Mouse (Mus musculus): ENCODE results near the gene Gm20532. TPM values are rescaled to one million over a fixed set of nuclear protein-coding genes. Genes with fewer than 3 reads are reported as not detected.

Gene Gm20532
- polyA plus RNA-seq, 1 experiment from 2014 or later = not detected

DNA sequence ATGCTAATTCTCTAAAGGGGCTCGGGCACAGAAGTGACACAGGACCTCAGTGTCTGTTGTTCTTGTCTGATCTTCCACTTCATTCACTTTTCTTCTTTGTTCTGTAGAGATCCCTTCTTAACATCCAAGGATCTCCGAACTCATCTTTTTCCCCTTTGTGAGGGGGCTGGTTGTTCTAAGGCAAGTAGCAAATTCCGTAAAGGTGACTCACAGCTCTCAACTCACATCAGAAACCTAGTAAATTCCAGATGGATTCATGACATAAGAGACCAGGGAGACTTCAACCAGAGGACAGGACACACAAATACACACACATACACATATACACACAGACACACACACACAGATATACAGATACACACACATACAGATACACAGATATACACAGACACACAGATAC lies 24.1 kb downstream of the Gm20532 start:
- ATAC-seq (ENCODE audit: insufficient read depth, low FRiP score, low TSS enrichment) (no peak), DNase-seq (ENCODE audit: low spot score) (no peak)
- no peak overlapping the region for H3K4me2 ChIP-seq (ENCODE audit: low read depth)
- WGBS = 76% methylated on average over 3 of the region's 3 CpGs
- no peak overlapping the region for H3K9ac ChIP-seq (ENCODE audit: low read length)
- no peak overlapping the region for H3K4me3 ChIP-seq (ENCODE audit: low read depth, low read length)
- no peaks in the 10 kb centered on the region for H3K4me1 ChIP-seq (ENCODE audit: control insufficient read depth, insufficient read depth, low read length)
- no peaks in the 10 kb centered on the region for H3K27me3 ChIP-seq (ENCODE audit: control insufficient read depth, insufficient read depth, low read length)
- H3K27ac ChIP-seq (ENCODE audit: low read depth, low read length) = no peak overlapping the region
- H3K9me3 ChIP-seq (ENCODE audit: control insufficient read depth, low read length) = no peaks in the 10 kb centered on the region
- H3K36me3 ChIP-seq (ENCODE audit: control insufficient read depth, insufficient read depth, low read length) = no peaks in the 10 kb centered on the region

- ATAC-seq (ENCODE audit: insufficient read depth, low FRiP score, low TSS enrichment) (no peak), DNase-seq (ENCODE audit: low spot score) (no peak)
- no peak overlapping the region for H3K4me3 ChIP-seq (ENCODE audit: low read depth, low read length)
- H3K9me3 ChIP-seq (ENCODE audit: control insufficient read depth, low read length) = no peaks in the 10 kb centered on the region
- H3K27me3 ChIP-seq (ENCODE audit: control insufficient read depth, insufficient read depth, low read length) = no peaks in the 10 kb centered on the region
- H3K27ac ChIP-seq (ENCODE audit: low read depth, low read length) = no peak overlapping the region
- no peak overlapping the region for H3K9ac ChIP-seq (ENCODE audit: low read length)
- no peaks in the 10 kb centered on the region for H3K4me1 ChIP-seq (ENCODE audit: control insufficient read depth, insufficient read depth, low read length)
- H3K36me3 ChIP-seq (ENCODE audit: control insufficient read depth, insufficient read depth, low read length) = no peaks in the 10 kb centered on the region
- no peak overlapping the region for H3K4me2 ChIP-seq (ENCODE audit: low read depth)
Observed at GRCm38 (mm10) chr2:26611054-26611453, 24.6 kb downstream of the Gm20532 start.

DNA sequence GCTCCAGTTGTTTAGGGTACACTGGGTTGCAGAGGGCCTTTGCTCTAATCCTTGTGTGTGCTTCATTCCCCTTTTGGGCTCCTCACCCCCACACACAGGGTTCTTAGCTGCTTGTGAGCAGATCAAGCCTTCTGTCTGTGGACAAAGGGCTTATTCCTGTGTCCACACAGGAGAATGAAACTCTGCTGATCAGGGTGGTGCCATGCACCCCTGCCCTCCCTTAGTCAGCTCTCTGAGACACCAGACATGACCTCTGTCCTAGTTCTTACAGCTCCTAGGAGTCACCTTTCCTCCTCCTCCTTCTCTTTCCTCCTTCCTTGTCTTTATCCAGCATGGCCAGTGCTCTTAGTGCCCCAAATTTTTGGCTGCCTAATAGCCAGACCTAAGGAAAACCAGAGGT lies 25.5 kb downstream of the Gm20532 start:
- H3K9me3 ChIP-seq (ENCODE audit: control insufficient read depth, low read length) = no peaks in the 10 kb centered on the region
- H3K4me1 ChIP-seq (ENCODE audit: control insufficient read depth, insufficient read depth, low read length) = no peaks in the 10 kb centered on the region
- no peak overlapping the region for H3K9ac ChIP-seq (ENCODE audit: low read length)
- DNase-seq (ENCODE audit: low spot score) = no peak
- ATAC-seq (ENCODE audit: insufficient read depth, low FRiP score, low TSS enrichment) = no peak
- H3K36me3 ChIP-seq (ENCODE audit: control insufficient read depth, insufficient read depth, low read length) = no peaks in the 10 kb centered on the region
- H3K27me3 ChIP-seq (ENCODE audit: control insufficient read depth, insufficient read depth, low read length) = no peaks in the 10 kb centered on the region
- H3K4me3 ChIP-seq (ENCODE audit: low read depth, low read length) = no peak overlapping the region
- H3K4me2 ChIP-seq (ENCODE audit: low read depth) = no peak overlapping the region
- H3K27ac ChIP-seq (ENCODE audit: low read depth, low read length) = no peak overlapping the region

- Histone ChIP-seq H3K4me1 (ENCODE audit: control insufficient read depth, insufficient read depth, low read length) (no peaks in the 10 kb centered on the region), H3K27ac (ENCODE audit: low read depth, low read length) (no peak overlapping the region), H3K4me2 (ENCODE audit: low read depth) (no peak overlapping the region), H3K9me3 (ENCODE audit: control insufficient read depth, low read length) (no peaks in the 10 kb centered on the region), H3K36me3 (ENCODE audit: control insufficient read depth, insufficient read depth, low read length) (no peaks in the 10 kb centered on the region), H3K4me3 (ENCODE audit: low read depth, low read length) (no peak overlapping the region), H3K27me3 (ENCODE audit: control insufficient read depth, insufficient read depth, low read length) (no peaks in the 10 kb centered on the region), H3K9ac (ENCODE audit: low read length) (no peak overlapping the region)
- DNase-seq (ENCODE audit: low spot score) = no peak
- 80% methylated on average over 5 of the region's 5 CpGs for WGBS
- ATAC-seq (ENCODE audit: insufficient read depth, low FRiP score, low TSS enrichment) = no peak
Observed at GRCm38 (mm10) chr2:26614903-26615302, 28.5 kb downstream of the Gm20532 start.

GRCm38 (mm10) chr2:26615459-26616124 lies 29.2 kb downstream of the Gm20532 start:
- DNase-seq (ENCODE audit: low spot score) (no peak), ATAC-seq (ENCODE audit: insufficient read depth, low FRiP score, low TSS enrichment) (no peak)
- no peak overlapping the region for H3K4me3 ChIP-seq (ENCODE audit: low read depth, low read length)
- no peaks in the 10 kb centered on the region for H3K36me3 ChIP-seq (ENCODE audit: control insufficient read depth, insufficient read depth, low read length)
- no peak overlapping the region for H3K4me2 ChIP-seq (ENCODE audit: low read depth)
- no peak overlapping the region for H3K9ac ChIP-seq (ENCODE audit: low read length)
- H3K27me3 ChIP-seq (ENCODE audit: control insufficient read depth, insufficient read depth, low read length) = no peaks in the 10 kb centered on the region
- no peaks in the 10 kb centered on the region for H3K9me3 ChIP-seq (ENCODE audit: control insufficient read depth, low read length)
- H3K27ac ChIP-seq (ENCODE audit: low read depth, low read length) = no peak overlapping the region
- 83% methylated on average over 4 of the region's 4 CpGs for WGBS
- no peaks in the 10 kb centered on the region for H3K4me1 ChIP-seq (ENCODE audit: control insufficient read depth, insufficient read depth, low read length)

GRCm38 (mm10) chr2:26617331-26617730 lies 30.9 kb downstream of the Gm20532 start:
- H3K9ac ChIP-seq (ENCODE audit: low read length) = no peak overlapping the region
- H3K4me3 ChIP-seq (ENCODE audit: low read depth, low read length) = no peak overlapping the region
- no peaks in the 10 kb centered on the region for H3K36me3 ChIP-seq (ENCODE audit: control insufficient read depth, insufficient read depth, low read length)
- H3K27ac ChIP-seq (ENCODE audit: low read depth, low read length) = no peak overlapping the region
- H3K9me3 ChIP-seq (ENCODE audit: control insufficient read depth, low read length) = no peaks in the 10 kb centered on the region
- ATAC-seq (ENCODE audit: insufficient read depth, low FRiP score, low TSS enrichment) (no peak), DNase-seq (ENCODE audit: low spot score) (no peak)
- H3K27me3 ChIP-seq (ENCODE audit: control insufficient read depth, insufficient read depth, low read length) = no peaks in the 10 kb centered on the region
- WGBS = 79% methylated on average over 6 of the region's 6 CpGs
- H3K4me2 ChIP-seq (ENCODE audit: low read depth) = no peak overlapping the region
- no peaks in the 10 kb centered on the region for H3K4me1 ChIP-seq (ENCODE audit: control insufficient read depth, insufficient read depth, low read length)

DNA sequence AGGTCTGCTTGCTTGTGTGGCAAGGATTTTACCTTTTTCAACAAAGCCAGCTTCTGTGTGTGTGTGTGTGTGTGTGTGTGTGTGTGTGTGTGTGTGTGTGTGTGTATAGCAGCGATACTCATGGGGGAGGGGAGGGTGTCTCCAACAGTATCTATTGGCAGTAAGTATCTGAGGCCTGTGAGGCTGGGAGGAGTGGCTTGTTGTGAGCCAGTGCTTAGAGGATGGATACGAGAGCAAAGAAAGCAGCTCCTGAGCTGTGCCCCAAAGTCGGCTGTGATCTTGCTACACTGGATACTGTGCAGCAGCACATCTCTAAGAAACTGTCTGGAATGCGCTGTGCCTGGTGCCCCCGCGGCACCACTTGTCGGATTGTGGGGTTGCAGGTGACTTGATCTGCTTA lies 31.5 kb downstream of the Gm20532 start:
- Histone ChIP-seq H3K9ac (ENCODE audit: low read length) (no peak overlapping the region), H3K27me3 (ENCODE audit: control insufficient read depth, insufficient read depth, low read length) (no peaks in the 10 kb centered on the region), H3K4me3 (ENCODE audit: low read depth, low read length) (no peak overlapping the region), H3K4me2 (ENCODE audit: low read depth) (no peak overlapping the region), H3K36me3 (ENCODE audit: control insufficient read depth, insufficient read depth, low read length) (no peaks in the 10 kb centered on the region), H3K27ac (ENCODE audit: low read depth, low read length) (no peak overlapping the region), H3K4me1 (ENCODE audit: control insufficient read depth, insufficient read depth, low read length) (no peaks in the 10 kb centered on the region), H3K9me3 (ENCODE audit: control insufficient read depth, low read length) (no peaks in the 10 kb centered on the region)
- DNase-seq (ENCODE audit: low spot score) (no peak), ATAC-seq (ENCODE audit: insufficient read depth, low FRiP score, low TSS enrichment) (no peak)
- WGBS = 66% methylated on average over 7 of the region's 7 CpGs

GRCm38 (mm10) chr2:26621246-26621645 lies 34.8 kb downstream of the Gm20532 start:
- no peak overlapping the region for H3K9ac ChIP-seq (ENCODE audit: low read length)
- 55% methylated on average over 2 of the region's 2 CpGs for WGBS
- H3K27ac ChIP-seq (ENCODE audit: low read depth, low read length) = no peak overlapping the region
- H3K4me3 ChIP-seq (ENCODE audit: low read depth, low read length) = no peak overlapping the region
- ATAC-seq (ENCODE audit: insufficient read depth, low FRiP score, low TSS enrichment) = no peak
- no peaks in the 10 kb centered on the region for H3K27me3 ChIP-seq (ENCODE audit: control insufficient read depth, insufficient read depth, low read length)
- no peak for DNase-seq (ENCODE audit: low spot score)
- H3K4me2 ChIP-seq (ENCODE audit: low read depth) = no peak overlapping the region
- no peaks in the 10 kb centered on the region for H3K9me3 ChIP-seq (ENCODE audit: control insufficient read depth, low read length)
- no peaks in the 10 kb centered on the region for H3K4me1 ChIP-seq (ENCODE audit: control insufficient read depth, insufficient read depth, low read length)
- no peaks in the 10 kb centered on the region for H3K36me3 ChIP-seq (ENCODE audit: control insufficient read depth, insufficient read depth, low read length)

DNA sequence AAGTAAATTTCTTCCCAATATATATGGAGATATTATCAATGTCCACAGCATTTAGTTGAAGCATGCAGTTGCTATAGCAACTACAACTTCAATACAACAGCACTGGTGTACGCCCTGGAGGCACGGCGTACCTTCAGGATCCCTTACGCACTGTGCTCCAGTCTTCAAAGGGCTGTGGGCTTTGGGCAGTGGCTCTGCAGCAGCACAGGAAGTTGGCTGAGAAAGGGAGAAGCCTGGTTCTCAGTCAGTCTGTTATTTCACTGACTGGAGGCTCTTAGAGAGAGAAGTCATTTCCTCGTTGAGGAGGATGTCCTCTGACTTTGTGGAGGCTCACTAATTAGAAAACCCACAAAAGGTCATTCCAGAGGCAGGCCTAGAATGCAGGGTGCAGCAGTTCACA lies 36.5 kb downstream of the Gm20532 start:
- no peaks in the 10 kb centered on the region for H3K9me3 ChIP-seq (ENCODE audit: control insufficient read depth, low read length)
- no peaks in the 10 kb centered on the region for H3K4me1 ChIP-seq (ENCODE audit: control insufficient read depth, insufficient read depth, low read length)
- no peak overlapping the region for H3K4me2 ChIP-seq (ENCODE audit: low read depth)
- no peak overlapping the region for H3K9ac ChIP-seq (ENCODE audit: low read length)
- WGBS = 71% methylated on average over 5 of the region's 5 CpGs
- H3K27ac ChIP-seq (ENCODE audit: low read depth, low read length) = no peak overlapping the region
- no peak for DNase-seq (ENCODE audit: low spot score)
- H3K4me3 ChIP-seq (ENCODE audit: low read depth, low read length) = no peak overlapping the region
- no peaks in the 10 kb centered on the region for H3K27me3 ChIP-seq (ENCODE audit: control insufficient read depth, insufficient read depth, low read length)
- no peak for ATAC-seq (ENCODE audit: insufficient read depth, low FRiP score, low TSS enrichment)
- no peaks in the 10 kb centered on the region for H3K36me3 ChIP-seq (ENCODE audit: control insufficient read depth, insufficient read depth, low read length)

All from neural tube, embryonic 11.5 days (tissue).